8 mouse cellular contexts compared by ENCODE assay signal in genomic region chr13:42826602-42827001, GRCm38 (mm10).
DNase-seq lines count a peak whose midpoint lies in the region; ATAC-seq and TF ChIP-seq lines count a peak whose summit lies in the region.
"Had no signal": no experiment of that assay in that cellular context is flagged by ENCODE, and none has a peak within 500 bp of the region (broad histone marks: within the 10 kb centered on the region; RNA-seq: fewer than 3 reads in every experiment).

No protein-coding gene starts in this region.

- H3K9me3 ChIP-seq in E14TG2a.4 (ENCODE audit: low read length): peaks cover 11% of the 10 kb centered on the region

- no peak overlapping the region for H3K4me3 ChIP-seq in E14TG2a.4 (replicated peaks; ENCODE audit: low read length)
- H3K4me3 ChIP-seq: limb, embryonic 12.5 days had no signal

- peak; percentile 50 to 60 for DNase-seq in layer of hippocampus, postnatal 10 days (ENCODE audit: low spot score in 2 of 2)
- no peak for DNase-seq in layer of hippocampus, adult 9-10 months (ENCODE audit: low spot score)
- DNase-seq in R1 (ENCODE audit: low read depth, low spot score): peak; percentile 58
- peak; percentile 53 for DNase-seq in embryo, embryonic 10.5 days (ENCODE audit: low spot score)
- DNase-seq in lung, postnatal 14 days: peak; percentile 64

- no peaks in the 10 kb centered on the region for H3K36me3 ChIP-seq in E14TG2a.4 (ENCODE audit: insufficient read depth, low read length)
- H3K36me3 ChIP-seq: limb, embryonic 12.5 days had no signal

- peaks cover 8% of the 10 kb centered on the region; the same call in 1 of the 2 replicates for H3K4me1 ChIP-seq in E14TG2a.4 (replicated peaks; ENCODE audit: low read depth, low read length)
- H3K4me1 ChIP-seq: limb, embryonic 12.5 days had no signal

- no peak for ATAC-seq in erythroblast, adult 5-6 weeks (replicated peaks; ENCODE audit: low FRiP score, poor library complexity, severe bottlenecking)

- 0 out of 2 replicates have a peak, but pooled peaks cover 7% of the 10 kb centered on the region for H3K27me3 ChIP-seq in E14TG2a.4 (ENCODE audit: insufficient read depth, low read length)
- H3K27me3 ChIP-seq: limb, embryonic 12.5 days had no signal

- TF ChIP-seq CTCF in E14TG2a.4 (conservative IDR thresholded peaks at IDR 0.05; ENCODE audit: low read length): peak; percentile 97
